Mouse (Mus musculus) intestine, postnatal 0 days (tissue): Measurements from ENCODE around the gene Spon2. TPM values are rescaled to one million over a fixed set of nuclear protein-coding genes. Genes with fewer than 3 reads are reported as not detected.

Experiments
- ATAC-seq: fragments of 200-750 bp; cut with Nextera tagmentation; 2 replicates; pipeline ENCODE4 v1.8.0; 2017; ENCODE audit warnings: mild to moderate bottlenecking, moderate TSS enrichment, moderate library complexity
- H3K27ac ChIP-seq: fragments of 300-500 bp; sonication (generic); 2 replicates; pipeline ENCODE4 v1.5.1; 2014; ENCODE audit warnings: mild to moderate bottlenecking, low read depth, low read length, moderate library complexity
- H3K27me3 ChIP-seq: fragments of 300-500 bp; sonication (generic); replicated peaks from 2 replicates; pipeline ENCODE4 v1.6.1; 2014; ENCODE audit warnings: low read length, mixed read lengths; ENCODE audit not compliant: control insufficient read depth, insufficient read depth
- H3K36me3 ChIP-seq: fragments of 300-500 bp; sonication (generic); 2 replicates; pipeline ENCODE4 v1.6.1; 2014; ENCODE audit warnings: mild to moderate bottlenecking, moderate library complexity; ENCODE audit not compliant: control insufficient read depth, insufficient read depth
- H3K4me1 ChIP-seq: fragments of 300-500 bp; sonication (generic); replicated peaks from 2 replicates; pipeline ENCODE4 v1.6.1; 2014; ENCODE audit warnings: antibody characterized with exemption, low read length, mixed read lengths; ENCODE audit not compliant: control insufficient read depth, insufficient read depth
- H3K4me2 ChIP-seq: fragments of 300-500 bp; sonication (generic); replicated peaks from 2 replicates; pipeline ENCODE4 v1.6.1; 2014; ENCODE audit warnings: low read depth, mild to moderate bottlenecking, moderate library complexity
- H3K4me3 ChIP-seq: fragments of 300-500 bp; sonication (generic); 2 replicates; pipeline ENCODE4 v1.5.1; 2014; ENCODE audit warnings: low read depth, low read length
- H3K9ac ChIP-seq: fragments of 300-500 bp; sonication (generic); 2 replicates; pipeline ENCODE4 v1.6.1; 2014; ENCODE audit warnings: mild to moderate bottlenecking, low read depth, low read length
- H3K9me3 ChIP-seq: fragments of 300-500 bp; sonication (generic); 2 replicates; pipeline ENCODE4 v1.6.1; 2016; ENCODE audit warnings: mixed run types; ENCODE audit not compliant: control insufficient read depth
- CTCF ChIP-seq: sonication (generic); IDR thresholded peaks from 2 replicates; pipeline ENCODE4 v1.5.1; 2016; ENCODE audit warnings: low read depth, mild to moderate bottlenecking, control low read depth, antibody characterized with exemption, moderate library complexity
- WGBS: fragments of 180-500 bp; shearing (Covaris S2); extraction: QIAGEN DNeasy Blood & Tissue Kit; methylation state at CpG from one replicate; pipeline ENCODE4 v1.1.7; 2014; 5-methylcytosine and 5-hydroxymethylcytosine counted together
- polyA plus RNA-seq: library from polyadenylated mRNA; unstranded; fragments of >200 nt; fragmentation: Nextera tagmentation; extraction: Ambion mirVana; gene quantifications from 2 replicates; pipeline ENCODE4 v1.2.1, GENCODE M21; 2015

The Spon2 gene
- 43.0 and 45.4 TPM in 2 replicates for polyA plus RNA-seq

DNA sequence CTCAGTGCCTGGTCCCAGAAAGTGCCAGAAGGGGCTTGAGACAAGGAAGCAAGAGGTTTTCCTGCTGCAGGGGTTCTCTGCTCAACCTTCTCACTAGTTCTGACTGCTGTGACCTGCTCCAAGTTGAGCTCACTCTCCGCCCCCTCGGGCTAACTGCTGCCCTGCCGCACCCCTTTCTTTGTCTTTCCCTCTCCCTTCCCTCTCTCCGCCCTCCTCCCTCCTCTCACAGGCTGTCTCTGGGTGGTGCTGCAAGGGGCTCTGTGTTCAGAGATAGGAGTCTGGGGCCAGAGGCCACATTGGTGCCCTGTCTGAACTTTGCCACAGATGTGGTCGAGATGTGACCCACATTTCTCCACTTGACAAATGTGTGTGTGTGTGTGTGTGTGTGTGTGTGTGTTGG is at the start of gene Spon2:
Gene Spon2 (minus strand): TSS at position 375 of the 400 bp plus-strand sequence.
- ATAC-seq, result peak; percentile 54; the same call in 1 of the 2 replicates
- Histone ChIP-seq H3K27me3 (no peaks in the 10 kb centered on the region), H3K4me3 (peak within 1 kb of the TSS; percentile 1; the same call in 1 of the 2 replicates), H3K36me3 (no peaks in the 10 kb centered on the region), H3K4me1 (peaks cover 6% of the 10 kb centered on the region; the same call in 1 of the 2 replicates), H3K27ac (peak within 1 kb of the TSS; percentile 61), H3K9me3 (no peaks in the 10 kb centered on the region), H3K9ac (peak within 1 kb of the TSS; percentile 48), H3K4me2 (peak within 1 kb of the TSS; percentile 52)
- 7% methylated on average over 5 of the region's 5 CpGs for WGBS
- 0 out of 2 replicates have a peak, but pooled peaks have one; percentile 16 for TF ChIP-seq CTCF

- Histone ChIP-seq H3K27me3 (no peaks in the 10 kb centered on the region), H3K27ac (no peak overlapping the region), H3K9me3 (no peaks in the 10 kb centered on the region), H3K36me3 (peaks cover 96% of the 10 kb centered on the region), H3K9ac (no peak overlapping the region), H3K4me1 (no peaks in the 10 kb centered on the region), H3K4me3 (no peak overlapping the region), H3K4me2 (no peak overlapping the region)
- no peak for ATAC-seq
- WGBS, result 76% methylated on average over 5 of the region's 5 CpGs
- TF ChIP-seq CTCF, result no peak
Observed at GRCm38 (mm10) chr5:33254416-33254815, 36.2 kb upstream of the Spon2 start.

GRCm38 (mm10) chr5:33248186-33248585 is 29.9 kb upstream of the Spon2 start:
- peaks cover 69% of the 10 kb centered on the region for H3K36me3 ChIP-seq

GRCm38 (mm10) chr5:33247387-33247786 is 29.1 kb upstream of the Spon2 start:
- 93% methylated on average over 2 of the region's 2 CpGs for WGBS
- peak; percentile 75 for TF ChIP-seq CTCF
- peaks cover 62% of the 10 kb centered on the region for H3K36me3 ChIP-seq
- no peak overlapping the region for H3K4me3 ChIP-seq
- no peak overlapping the region for H3K27ac ChIP-seq
- H3K9ac ChIP-seq, result no peak overlapping the region
- no peak overlapping the region for H3K4me2 ChIP-seq
- H3K27me3 ChIP-seq, result no peaks in the 10 kb centered on the region
- ATAC-seq, result no peak
- no peaks in the 10 kb centered on the region for H3K4me1 ChIP-seq
- no peaks in the 10 kb centered on the region for H3K9me3 ChIP-seq

More at GRCm38 (mm10) chr5:33248186-33248585, 29.9 kb upstream of the Spon2 start:
- 63% methylated on average over 12 of the region's 12 CpGs for WGBS
- Histone ChIP-seq H3K4me3 (no peak overlapping the region), H3K27me3 (no peaks in the 10 kb centered on the region), H3K27ac (peak overlapping the region; percentile 22; the same call in 1 of the 2 replicates), H3K9me3 (no peaks in the 10 kb centered on the region), H3K9ac (no peak overlapping the region), H3K4me1 (no peaks in the 10 kb centered on the region), H3K4me2 (no peak overlapping the region)
- TF ChIP-seq CTCF, result no peak
- no peak for ATAC-seq

DNA sequence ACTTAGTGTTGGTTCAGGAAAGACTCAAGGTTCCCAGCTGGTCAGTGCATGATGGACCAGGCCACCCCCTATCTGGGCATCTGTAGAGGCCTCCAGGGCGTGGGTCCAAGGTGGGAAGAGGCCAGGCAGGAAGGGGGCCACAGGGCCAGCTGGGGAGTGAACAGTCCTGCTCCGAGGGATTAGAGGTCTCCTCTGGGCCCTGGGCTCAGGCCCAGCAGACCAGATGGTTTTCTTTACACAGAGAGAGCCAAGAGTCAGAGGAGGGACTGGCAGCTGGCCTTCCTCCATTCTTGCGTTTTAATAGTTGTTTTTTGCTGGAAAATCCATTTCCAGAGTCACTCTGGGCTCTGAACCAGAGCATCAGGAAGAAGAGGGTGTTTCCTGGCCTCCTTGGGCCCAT is 27.4 kb upstream of the Spon2 start:
- no peaks in the 10 kb centered on the region for H3K4me1 ChIP-seq
- H3K27ac ChIP-seq, result peak overlapping the region; percentile 54
- H3K9ac ChIP-seq, result no peak overlapping the region
- H3K9me3 ChIP-seq, result no peaks in the 10 kb centered on the region
- no peak overlapping the region for H3K4me3 ChIP-seq
- no peak for TF ChIP-seq CTCF
- ATAC-seq, result no peak
- H3K36me3 ChIP-seq, result peaks cover 54% of the 10 kb centered on the region
- H3K27me3 ChIP-seq, result no peaks in the 10 kb centered on the region
- 70% methylated on average over 3 of the region's 3 CpGs for WGBS
- no peak overlapping the region for H3K4me2 ChIP-seq

GRCm38 (mm10) chr5:33244377-33244920 is 26.2 kb upstream of the Spon2 start:
- 0 out of 2 replicates have a peak overlapping the region, but pooled peaks have one; percentile 5 for H3K27ac ChIP-seq
- ATAC-seq, result no peak
- no peak for TF ChIP-seq CTCF

More at GRCm38 (mm10) chr5:33244377-33244920, 26.2 kb upstream of the Spon2 start:
- 56% methylated on average over 5 of the region's 5 CpGs for WGBS
- no peaks in the 10 kb centered on the region for H3K4me1 ChIP-seq
- no peak overlapping the region for H3K4me2 ChIP-seq
- no peaks in the 10 kb centered on the region for H3K27me3 ChIP-seq
- no peak overlapping the region for H3K9ac ChIP-seq
- H3K36me3 ChIP-seq, result peaks cover 41% of the 10 kb centered on the region
- no peaks in the 10 kb centered on the region for H3K9me3 ChIP-seq
- no peak overlapping the region for H3K4me3 ChIP-seq
